Mouse (Mus musculus) MEL (cell line): ENCODE data around the gene Ablim2.

ENCODE experiments used
- CHD1 ChIP-seq: IDR thresholded peaks from 2 replicates; pipeline ENCODE4 v1.6.1; 2012; ENCODE audit warnings: low read depth, mild to moderate bottlenecking, inconsistent platforms, low read length, improper control_type of control experiment
- CHD2 ChIP-seq: IDR thresholded peaks from 2 replicates; pipeline ENCODE4 v1.6.1; 2011; ENCODE audit warnings: low read length, improper control_type of control experiment
- CTCF ChIP-seq, 3 experiments: IDR thresholded peaks in 2 of 3; conservative IDR thresholded peaks in 1 of 3; 2 replicates each; pipeline ENCODE4 v1.5.1; 2011 to 2012; ENCODE audit warnings: low read length in 3 of 3, low read depth in 2 of 3, mild to moderate bottlenecking in 2 of 3, improper control_type of control experiment in 1 of 3, inconsistent platforms in 1 of 3, mixed read lengths in 1 of 3, moderate library complexity in 1 of 3; ENCODE audit not compliant: control insufficient read depth in 1 of 3, insufficient read depth in 1 of 3, poor library complexity in 1 of 3, severe bottlenecking in 1 of 3
- ELF1 ChIP-seq: IDR thresholded peaks from 2 replicates; pipeline ENCODE4 v1.6.1; 2014; ENCODE audit warnings: low read depth, mild to moderate bottlenecking, inconsistent platforms, low read length, improper control_type of control experiment, moderate library complexity
- JUND ChIP-seq: IDR thresholded peaks from 2 replicates; pipeline ENCODE4 v1.6.1; 2011; ENCODE audit warnings: low read depth, mild to moderate bottlenecking, improper control_type of control experiment, low read length
- MAFK ChIP-seq: IDR thresholded peaks from 2 replicates; pipeline ENCODE4 v1.6.1; 2011; ENCODE audit warnings: low read depth, mild to moderate bottlenecking, low read length, improper control_type of control experiment, borderline replicate concordance
- NRF1 ChIP-seq: IDR thresholded peaks from 2 replicates; pipeline ENCODE4 v1.6.1; 2014; ENCODE audit warnings: low read depth, mild to moderate bottlenecking, inconsistent platforms, low read length, improper control_type of control experiment, moderate library complexity; ENCODE audit not compliant: poor library complexity, insufficient read depth, severe bottlenecking
- POLR2A ChIP-seq, 2 experiments: IDR thresholded peaks; 2 replicates each; pipeline ENCODE4 v1.6.1; 2011 to 2012; ENCODE audit warnings: low read length in 2 of 2, mild to moderate bottlenecking in 2 of 2, control low read depth in 1 of 2, improper control_type of control experiment in 1 of 2, low read depth in 1 of 2, moderate library complexity in 1 of 2; ENCODE audit not compliant: control insufficient read depth in 1 of 2, insufficient read depth in 1 of 2, poor library complexity in 1 of 2
- RAD21 ChIP-seq: IDR thresholded peaks from 2 replicates; pipeline ENCODE4 v1.6.1; 2011; ENCODE audit warnings: mild to moderate bottlenecking, low read depth, low read length, improper control_type of control experiment
- TAL1 ChIP-seq: IDR thresholded peaks from 2 replicates; pipeline ENCODE4 v1.6.1; 2012; ENCODE audit warnings: mild to moderate bottlenecking, inconsistent platforms, low read length, moderate library complexity, mixed read lengths
- USF1 ChIP-seq: IDR thresholded peaks from 2 replicates; pipeline ENCODE4 v1.6.1; 2014; ENCODE audit warnings: low read depth, mild to moderate bottlenecking, inconsistent platforms, low read length, improper control_type of control experiment, moderate library complexity
- USF2 ChIP-seq, 2 experiments: IDR thresholded peaks; 2 replicates each; pipeline ENCODE4 v1.6.1; 2011 to 2012; ENCODE audit warnings: improper control_type of control experiment in 2 of 2, low read length in 2 of 2, borderline replicate concordance in 1 of 2, inconsistent platforms in 1 of 2, low read depth in 1 of 2, mild to moderate bottlenecking in 1 of 2; ENCODE audit not compliant: insufficient read depth in 1 of 2
- ZNF384 ChIP-seq: IDR thresholded peaks from 2 replicates; pipeline ENCODE4 v1.6.1; 2012; ENCODE audit warnings: low read depth, mild to moderate bottlenecking, inconsistent platforms, low read length, improper control_type of control experiment

GRCm38 (mm10) chr5:35788719-35789118 is 31.0 kb downstream of the Ablim2 start:
- TF ChIP-seq CHD2 (no peak), JUND (no peak), MAFK (no peak), POLR2A (IDR thresholded peaks at IDR 0.05; ENCODE audit: control insufficient read depth in 1 of 2, insufficient read depth in 1 of 2, low read depth in 1 of 2, low read length in 2 of 2, poor library complexity in 1 of 2) (no peak), NRF1 (no peak), CTCF (IDR thresholded peaks at IDR 0.05 in 2 of 3, conservative IDR thresholded peaks at IDR 0.05 in 1 of 3; ENCODE audit: control insufficient read depth in 1 of 3, insufficient read depth in 1 of 3, low read depth in 2 of 3, low read length in 3 of 3, poor library complexity in 1 of 3, severe bottlenecking in 1 of 3) (no peak), USF1 (no peak), USF2 (IDR thresholded peaks at IDR 0.05; ENCODE audit: borderline replicate concordance in 1 of 2, insufficient read depth in 1 of 2, low read depth in 1 of 2, low read length in 2 of 2) (no peak), RAD21 (no peak), ELF1 (no peak), ZNF384 (no peak), TAL1 (no peak), CHD1 (no peak)
